ENCODE assay signal across 8 mouse cellular contexts in genomic region chr4:141741856-141742255, GRCm38 (mm10). TPM values are rescaled to one million over a fixed set of nuclear protein-coding genes. Genes with fewer than 3 reads are reported as not detected.
A peak's percentile ranks its signal among the peaks of the same experiment; 100 is the strongest.
DNase-seq lines count a peak whose midpoint lies in the region; ATAC-seq and TF ChIP-seq lines count a peak whose summit lies in the region.
"Had no signal": no experiment of that assay in that cellular context is flagged by ENCODE, and none has a peak within 500 bp of the region (broad histone marks: within the 10 kb centered on the region; RNA-seq: fewer than 3 reads in every experiment).

No protein-coding gene starts in this region.

- no peak for TF ChIP-seq CTCF in intestine, postnatal 0 days (IDR thresholded peaks at IDR 0.05; ENCODE audit: low read depth)
- no peak for TF ChIP-seq CTCF in layer of hippocampus, adult 2 months (conservative IDR thresholded peaks at IDR 0.05)

- no peaks in the 10 kb centered on the region for H3K27me3 ChIP-seq in midbrain, embryonic 12.5 days
- H3K27me3 ChIP-seq in midbrain, embryonic 14.5 days (ENCODE audit: control insufficient read depth, insufficient read depth, low read length): no peaks in the 10 kb centered on the region
- no peaks in the 10 kb centered on the region for H3K27me3 ChIP-seq in intestine, postnatal 0 days (replicated peaks; ENCODE audit: control insufficient read depth, insufficient read depth, low read length)
- peaks cover 6% of the 10 kb centered on the region; the same call in 1 of the 2 replicates for H3K27me3 ChIP-seq in limb, embryonic 12.5 days

- H3K9me3 ChIP-seq in midbrain, embryonic 12.5 days: no peaks in the 10 kb centered on the region; the same call in 1 of the 2 replicates
- no peaks in the 10 kb centered on the region for H3K9me3 ChIP-seq in midbrain, embryonic 14.5 days (ENCODE audit: control insufficient read depth, low read length)
- H3K9me3 ChIP-seq in intestine, postnatal 0 days (ENCODE audit: control insufficient read depth): no peaks in the 10 kb centered on the region
- H3K9me3 ChIP-seq in limb, embryonic 12.5 days: no peaks in the 10 kb centered on the region

- H3K4me3 ChIP-seq in midbrain, embryonic 12.5 days: no peak overlapping the region
- H3K4me3 ChIP-seq in midbrain, embryonic 14.5 days (replicated peaks; ENCODE audit: low read depth, low read length): no peak overlapping the region
- H3K4me3 ChIP-seq in intestine, postnatal 0 days (ENCODE audit: low read depth, low read length): no peak overlapping the region
- no peak overlapping the region for H3K4me3 ChIP-seq in limb, embryonic 12.5 days (replicated peaks)
- H3K4me3 ChIP-seq in layer of hippocampus, adult 2 months: no peak overlapping the region

- H3K4me2 ChIP-seq in midbrain, embryonic 12.5 days (replicated peaks): no peak overlapping the region
- H3K4me2 ChIP-seq in midbrain, embryonic 14.5 days (ENCODE audit: low read length): no peak overlapping the region
- no peak overlapping the region for H3K4me2 ChIP-seq in intestine, postnatal 0 days (replicated peaks; ENCODE audit: low read depth)
- no peak overlapping the region for H3K4me2 ChIP-seq in limb, embryonic 12.5 days

- WGBS in midbrain, embryonic 12.5 days: 72% methylated on average over 9 of the region's 9 CpGs
- 80% methylated on average over 9 of the region's 9 CpGs for WGBS in midbrain, embryonic 14.5 days
- 28% methylated on average over 9 of the region's 9 CpGs for WGBS in intestine, postnatal 0 days
- 55% methylated on average over 9 of the region's 9 CpGs for WGBS in limb, embryonic 12.5 days

- no peak for DNase-seq in midbrain, embryonic 14.5 days
- peak; percentile 61 to 75 for DNase-seq in urinary bladder, postnatal 36 days (ENCODE audit: low spot score in 2 of 2)
- no peak for DNase-seq in layer of hippocampus, adult 2 months (ENCODE audit: low spot score in 2 of 2)
- DNase-seq in layer of hippocampus, adult 11-12 months (ENCODE audit: low spot score): no peak

- H3K27ac ChIP-seq in midbrain, embryonic 12.5 days (replicated peaks): no peak overlapping the region
- H3K27ac ChIP-seq in midbrain, embryonic 14.5 days (replicated peaks; ENCODE audit: low read depth, low read length): no peak overlapping the region
- H3K27ac ChIP-seq in intestine, postnatal 0 days (ENCODE audit: low read depth, low read length): peak overlapping the region; percentile 71
- H3K27ac ChIP-seq in limb, embryonic 12.5 days: peak overlapping the region; percentile 50; the same call in 1 of the 2 replicates
- H3K27ac ChIP-seq in layer of hippocampus, adult 2 months: no peak overlapping the region

- no peak for ATAC-seq in midbrain, embryonic 12.5 days (ENCODE audit: low FRiP score, low read depth)
- ATAC-seq in midbrain, embryonic 14.5 days (ENCODE audit: low FRiP score, low TSS enrichment): no peak
- ATAC-seq in intestine, postnatal 0 days: peak; percentile 84
- 0 out of 2 replicates have a peak, but pooled peaks have one; percentile 26 for ATAC-seq in limb, embryonic 12.5 days (ENCODE audit: insufficient number of reproducible peaks, insufficient read depth, low FRiP score, low TSS enrichment, low read depth)

- H3K4me1 ChIP-seq in midbrain, embryonic 12.5 days: no peaks in the 10 kb centered on the region
- H3K4me1 ChIP-seq in midbrain, embryonic 14.5 days (ENCODE audit: control insufficient read depth, insufficient read depth, low read length): no peaks in the 10 kb centered on the region
- no peaks in the 10 kb centered on the region for H3K4me1 ChIP-seq in intestine, postnatal 0 days (replicated peaks; ENCODE audit: control insufficient read depth, insufficient read depth, low read length)
- H3K4me1 ChIP-seq in limb, embryonic 12.5 days (replicated peaks): no peaks in the 10 kb centered on the region

- 0 out of 2 replicates have a peak overlapping the region, but pooled peaks have one; percentile 4 for H3K9ac ChIP-seq in midbrain, embryonic 12.5 days (replicated peaks)
- no peak overlapping the region for H3K9ac ChIP-seq in midbrain, embryonic 14.5 days (replicated peaks; ENCODE audit: low read length)
- H3K9ac ChIP-seq in intestine, postnatal 0 days (ENCODE audit: low read depth, low read length): no peak overlapping the region
- no peak overlapping the region; the same call in 1 of the 2 replicates for H3K9ac ChIP-seq in limb, embryonic 12.5 days (replicated peaks)

- no peaks in the 10 kb centered on the region for H3K36me3 ChIP-seq in midbrain, embryonic 12.5 days
- H3K36me3 ChIP-seq in midbrain, embryonic 14.5 days (ENCODE audit: control insufficient read depth, insufficient read depth, low read length): no peaks in the 10 kb centered on the region
- no peaks in the 10 kb centered on the region for H3K36me3 ChIP-seq in intestine, postnatal 0 days (ENCODE audit: control insufficient read depth, insufficient read depth)
- H3K36me3 ChIP-seq in limb, embryonic 12.5 days: no peaks in the 10 kb centered on the region

RNA-seq across cellular contexts. Expression of gene Agmat, which starts 4.6 kb away (rescaled TPM):
- not detected in 2 replicates for polyA plus RNA-seq in midbrain, embryonic 12.5 days (2016; fragmentation: Nextera tagmentation; extraction: Ambion mirVana)
- not detected in 2 replicates for polyA plus RNA-seq in midbrain, embryonic 14.5 days (2014; fragmentation: Nextera tagmentation; extraction: Ambion mirVana)
- polyA plus RNA-seq in intestine, postnatal 0 days (2015; fragmentation: Nextera tagmentation; extraction: Ambion mirVana): 106 and 109 TPM in 2 replicates
- polyA plus RNA-seq in limb, embryonic 12.5 days (2016; fragmentation: Nextera tagmentation; extraction: Ambion mirVana): not detected in 2 replicates
- not detected for total RNA-seq in layer of hippocampus, adult 2 months (2021)
- polyA plus RNA-seq: embryonic facial prominence, embryonic 11.5 days had no signal

RNA-seq across cellular contexts. Expression of gene Ddi2, which starts 18.6 kb away (rescaled TPM):
- polyA plus RNA-seq in midbrain, embryonic 12.5 days (2016; fragmentation: Nextera tagmentation; extraction: Ambion mirVana): 25.7 and 28.4 TPM in 2 replicates
- polyA plus RNA-seq in midbrain, embryonic 14.5 days (2014; fragmentation: Nextera tagmentation; extraction: Ambion mirVana): 9.6 and 12.9 TPM in 2 replicates
- polyA plus RNA-seq in intestine, postnatal 0 days (2015; fragmentation: Nextera tagmentation; extraction: Ambion mirVana): 15.9 and 16.7 TPM in 2 replicates
- polyA plus RNA-seq in limb, embryonic 12.5 days (2016; fragmentation: Nextera tagmentation; extraction: Ambion mirVana): 31.1 and 32.2 TPM in 2 replicates
- total RNA-seq in layer of hippocampus, adult 2 months (2021): 10 to 100 TPM; 42.8 to 50.1 TPM

RNA-seq across cellular contexts. Expression of gene Dnajc16, which starts 48.9 kb away (rescaled TPM):
- 6.7 and 6.8 TPM in 2 replicates for polyA plus RNA-seq in midbrain, embryonic 12.5 days (2016; fragmentation: Nextera tagmentation; extraction: Ambion mirVana)
- polyA plus RNA-seq in midbrain, embryonic 14.5 days (2014; fragmentation: Nextera tagmentation; extraction: Ambion mirVana): 6.0 and 6.7 TPM in 2 replicates
- 3.3 and 3.9 TPM in 2 replicates for polyA plus RNA-seq in intestine, postnatal 0 days (2015; fragmentation: Nextera tagmentation; extraction: Ambion mirVana)
- polyA plus RNA-seq in limb, embryonic 12.5 days (2016; fragmentation: Nextera tagmentation; extraction: Ambion mirVana): 3.4 and 4.0 TPM in 2 replicates
- 10 to 100 TPM; 45.3 to 45.4 TPM for total RNA-seq in layer of hippocampus, adult 2 months (2021)

RNA-seq across cellular contexts. Expression of gene Casp9, which starts 51.6 kb away (rescaled TPM):
- polyA plus RNA-seq in midbrain, embryonic 12.5 days (2016; fragmentation: Nextera tagmentation; extraction: Ambion mirVana): 24.9 and 27.0 TPM in 2 replicates
- 18.4 and 18.5 TPM in 2 replicates for polyA plus RNA-seq in midbrain, embryonic 14.5 days (2014; fragmentation: Nextera tagmentation; extraction: Ambion mirVana)
- 13.4 and 15.7 TPM in 2 replicates for polyA plus RNA-seq in intestine, postnatal 0 days (2015; fragmentation: Nextera tagmentation; extraction: Ambion mirVana)
- polyA plus RNA-seq in limb, embryonic 12.5 days (2016; fragmentation: Nextera tagmentation; extraction: Ambion mirVana): 18.7 and 22.6 TPM in 2 replicates
- 10 to 100 TPM; 25.2 to 25.6 TPM for total RNA-seq in layer of hippocampus, adult 2 months (2021)

RNA-seq across cellular contexts. Expression of gene Rsc1a1, which starts 56.5 kb away (rescaled TPM):
- polyA plus RNA-seq in midbrain, embryonic 12.5 days (2016; fragmentation: Nextera tagmentation; extraction: Ambion mirVana): not detected in 2 replicates
- polyA plus RNA-seq in midbrain, embryonic 14.5 days (2014; fragmentation: Nextera tagmentation; extraction: Ambion mirVana): not detected in 2 replicates
- not detected in 2 replicates for polyA plus RNA-seq in intestine, postnatal 0 days (2015; fragmentation: Nextera tagmentation; extraction: Ambion mirVana)
- polyA plus RNA-seq in limb, embryonic 12.5 days (2016; fragmentation: Nextera tagmentation; extraction: Ambion mirVana): 1.8 TPM in 1 of 2 replicates, not detected in the other
- not detected for total RNA-seq in layer of hippocampus, adult 2 months (2021)

Comparison
In these comparisons a context has a peak if more than half of its experiments do, and no peak if none do; other contexts are left out.
1. ATAC-seq: peak in intestine, postnatal 0 days (single experiment) and limb, embryonic 12.5 days (single experiment); none in midbrain, embryonic 12.5 days (single experiment) and midbrain, embryonic 14.5 days (single experiment).
2. H3K27ac ChIP-seq: peak in intestine, postnatal 0 days (single experiment) and limb, embryonic 12.5 days (single experiment); none in midbrain, embryonic 12.5 days (single experiment), midbrain, embryonic 14.5 days (single experiment) and layer of hippocampus, adult 2 months (single experiment).
3. DNase-seq: peak in urinary bladder, postnatal 36 days (2 of 2); none in midbrain, embryonic 14.5 days (single experiment), layer of hippocampus, adult 2 months (0 of 2) and layer of hippocampus, adult 11-12 months (single experiment).
4. RNA of gene Agmat, which starts 4.6 kb away (polyA plus RNA-seq): 106 to 109 TPM in intestine, postnatal 0 days; not detected in midbrain, embryonic 12.5 days, not detected in midbrain, embryonic 14.5 days and not detected in limb, embryonic 12.5 days; every median in the first group is over 10 times any median in the second.